Mouse (Mus musculus) left cerebral cortex, adult 18-20 months (tissue): ENCODE results near the gene Ldlrad3. TPM values are rescaled to one million over a fixed set of nuclear protein-coding genes. Genes with fewer than 3 reads are reported as not detected.

Experiments
- DNase-seq, 2 experiments: peaks; one replicate each; pipeline ENCODE4 v3.0.0; 2021 to 2022; ENCODE audit warnings: low spot score in 2 of 2, mixed read lengths in 1 of 2
- total RNA-seq, 2 experiments: library from RNA; stranded (reverse); gene quantifications; 2 replicates each; pipeline ENCODE4 v1.2.3; 2021

Ldlrad3 gene
- total RNA-seq, 2 experiments from 2014 or later: 7.8 to 8.8 TPM

DNA sequence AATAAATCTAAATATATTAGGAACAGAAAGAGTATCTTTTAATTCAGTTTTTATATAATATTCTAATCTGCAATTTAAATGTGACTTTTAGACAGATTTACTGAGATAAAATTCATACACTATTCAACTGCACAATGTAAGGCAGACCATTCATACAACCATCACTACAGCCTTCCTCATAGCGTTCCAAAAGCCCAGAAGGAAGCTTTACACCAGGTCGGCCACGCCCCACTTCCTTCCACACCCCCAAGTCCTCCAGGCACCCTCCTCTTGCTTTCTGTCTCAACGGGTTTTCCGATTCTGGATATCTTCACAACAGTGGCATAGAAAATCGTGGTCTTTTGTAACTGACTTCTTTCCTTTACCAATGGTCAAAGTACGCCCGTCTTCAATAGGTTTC, 39.8 kb downstream of the Ldlrad3 start:
- DNase-seq: no peak

- no peak for DNase-seq
Measured at GRCm38 (mm10) chr2:102145036-102145435, 41.1 kb downstream of the Ldlrad3 start.

DNA sequence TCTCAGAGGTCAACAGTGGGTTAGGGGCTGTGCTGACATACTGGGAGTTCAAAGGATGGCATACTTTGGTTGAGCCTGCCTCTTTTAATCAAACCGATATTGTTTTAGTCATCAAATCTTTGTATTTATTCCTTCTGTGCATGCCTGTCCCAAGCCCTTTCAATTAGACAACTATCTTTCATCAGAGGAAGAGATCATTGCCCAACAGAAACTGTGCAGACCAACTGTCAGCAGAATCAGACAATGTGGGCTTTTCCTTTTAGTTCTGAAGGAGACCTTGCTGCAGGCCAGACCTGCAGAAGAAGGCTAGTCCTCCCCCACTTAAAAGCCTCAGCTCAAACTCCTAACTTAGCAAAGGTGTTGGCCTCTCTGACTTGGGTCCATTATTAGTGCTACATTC, 41.9 kb downstream of the Ldlrad3 start:
- DNase-seq: no peak

DNA sequence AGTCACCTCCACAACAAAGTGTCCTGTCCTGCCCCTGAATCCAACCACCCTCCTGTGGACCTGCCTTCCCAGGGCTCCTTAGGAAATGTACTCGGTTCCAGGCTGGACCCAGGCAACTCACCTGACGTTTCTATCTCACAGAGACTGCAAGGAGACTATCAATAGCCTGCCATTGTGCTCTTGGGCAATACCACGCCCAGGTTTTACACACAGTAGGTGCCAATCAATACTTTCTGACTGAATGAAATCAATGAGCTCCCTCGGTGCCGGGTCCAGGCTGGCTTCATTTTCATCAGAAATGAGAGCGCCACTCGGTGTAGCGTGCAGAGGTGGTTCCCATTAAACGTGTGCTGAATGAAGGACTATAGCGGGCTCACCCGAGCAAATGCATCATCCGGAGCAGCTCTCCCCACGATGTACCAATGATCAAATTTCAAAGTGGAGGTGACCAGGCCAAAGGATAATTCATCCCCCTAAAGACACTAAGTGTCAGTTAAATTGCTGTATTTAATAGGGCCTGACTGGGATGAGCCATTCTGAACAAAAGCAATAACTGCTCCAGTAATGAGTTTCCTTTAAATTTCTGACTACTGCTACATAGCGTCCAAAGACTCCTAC, 43.4 kb downstream of the Ldlrad3 start:
- DNase-seq: no peak

DNA sequence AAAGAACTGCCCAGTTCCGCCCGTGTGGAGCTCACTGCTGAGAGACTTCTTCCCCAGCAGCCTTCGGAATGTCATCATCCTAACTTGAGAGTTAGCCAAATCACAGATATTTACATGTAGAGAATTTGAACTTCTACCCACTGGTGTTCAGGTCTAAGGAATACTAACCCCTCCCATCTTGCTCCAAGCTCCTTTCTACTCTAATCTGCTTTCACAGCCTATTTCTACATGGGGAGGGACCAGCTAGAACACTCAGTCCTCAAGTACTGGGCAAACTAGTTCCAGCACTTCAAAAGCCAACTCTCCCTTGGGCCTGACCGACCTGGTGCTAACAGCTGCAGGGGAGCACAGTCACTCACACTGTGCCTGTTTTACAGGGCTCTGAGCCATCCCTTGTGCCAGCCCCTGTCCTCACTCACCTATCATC, 44.0 kb downstream of the Ldlrad3 start:
- no peak for DNase-seq

GRCm38 (mm10) chr2:102141199-102141598, 45.0 kb downstream of the Ldlrad3 start:
- DNase-seq: no peak

- DNase-seq: no peak
Measured at GRCm38 (mm10) chr2:102137922-102138321, 48.3 kb downstream of the Ldlrad3 start.

DNA sequence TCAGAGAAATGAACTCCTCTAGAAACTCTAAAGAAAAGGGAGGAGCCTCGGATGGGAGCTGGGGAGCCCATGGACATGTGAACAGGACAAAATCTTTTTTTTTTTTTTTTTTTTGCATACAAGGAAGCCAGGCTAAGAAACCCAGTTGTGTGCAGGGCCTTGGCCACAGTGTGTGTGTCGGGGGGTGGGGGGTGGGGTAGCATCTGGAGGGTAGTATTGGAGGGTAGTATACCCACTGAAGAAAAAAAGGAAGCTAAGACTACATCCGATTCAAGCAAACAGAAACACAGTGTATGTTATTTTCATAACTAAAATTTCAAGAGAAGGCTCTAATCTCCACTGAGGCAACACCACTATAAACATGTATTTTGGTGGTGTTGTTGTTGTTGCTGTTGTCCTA, 50.0 kb downstream of the Ldlrad3 start:
- no peak for DNase-seq

DNA sequence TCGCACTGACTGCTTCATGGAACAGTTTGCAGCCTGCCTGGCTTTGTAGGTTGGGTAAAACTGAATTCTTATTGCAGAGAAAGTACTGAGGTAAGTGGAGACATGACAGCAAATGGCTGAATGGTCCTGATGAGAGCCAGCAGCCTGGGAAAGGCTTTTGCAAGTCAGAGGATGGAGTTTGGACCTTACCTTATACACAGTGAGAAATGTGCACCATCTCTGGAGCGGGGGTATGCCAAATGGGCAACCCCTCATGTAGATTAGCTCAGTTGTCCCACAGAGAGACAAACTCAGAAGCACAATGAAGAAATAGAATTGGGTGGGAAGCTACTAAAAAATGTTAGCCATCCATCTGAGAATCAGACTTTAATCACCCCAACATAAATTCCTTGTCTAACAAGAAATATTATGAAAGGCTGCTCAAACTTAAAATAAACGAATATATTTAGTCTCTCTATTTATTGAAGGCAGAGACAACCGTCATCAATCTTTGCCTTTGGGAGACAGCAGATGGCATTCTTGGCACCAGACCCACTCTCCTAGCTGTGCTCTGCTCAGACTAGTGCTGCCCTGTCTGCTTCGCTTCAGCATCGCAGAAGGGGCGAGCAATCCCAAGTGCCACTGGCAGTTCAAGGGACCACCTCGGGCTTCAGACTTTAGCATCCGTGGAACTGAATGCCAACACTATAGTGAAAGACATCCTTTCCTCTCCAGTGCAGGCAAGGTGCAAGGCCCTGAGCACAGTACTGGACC, 51.5 kb downstream of the Ldlrad3 start:
- peak; percentile 84 to 85 for DNase-seq

GRCm38 (mm10) chr2:102132945-102133558, 53.1 kb downstream of the Ldlrad3 start:
- no peak for DNase-seq

DNA sequence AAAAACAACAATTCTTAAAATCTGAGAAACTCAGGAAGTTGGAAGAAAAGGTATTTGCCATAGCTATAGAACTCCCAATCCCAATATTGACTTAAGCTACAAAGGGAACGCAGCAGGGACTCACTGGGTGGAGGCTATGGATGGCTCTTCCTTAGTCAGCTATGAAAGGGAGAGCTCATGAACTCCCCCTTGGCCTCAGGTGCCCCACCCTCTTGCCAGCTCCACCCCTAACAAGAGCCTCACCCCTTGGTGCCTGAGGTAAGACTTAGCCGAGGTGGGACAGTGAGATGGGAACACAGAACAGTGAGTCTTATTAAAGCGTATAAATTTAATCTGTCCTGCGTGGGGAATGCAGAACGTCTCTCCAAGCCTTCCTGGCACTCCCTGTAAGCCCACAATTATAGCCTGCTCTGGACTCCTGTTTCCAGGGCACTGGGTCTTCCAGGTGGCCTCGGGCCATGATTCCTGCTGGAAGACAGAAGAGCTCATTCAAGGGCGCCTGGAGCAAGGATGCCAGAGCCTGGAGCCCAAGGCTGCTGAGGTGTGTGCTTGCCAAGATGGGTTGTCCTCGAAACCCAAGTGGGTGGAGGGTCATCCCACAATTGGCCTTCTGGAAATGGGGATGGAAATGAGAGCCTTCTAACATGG, 55.9 kb downstream of the Ldlrad3 start:
- DNase-seq: peak; percentile 16 to 44

- DNase-seq: no peak
Measured at GRCm38 (mm10) chr2:102129235-102129634, 57.0 kb downstream of the Ldlrad3 start.

DNA sequence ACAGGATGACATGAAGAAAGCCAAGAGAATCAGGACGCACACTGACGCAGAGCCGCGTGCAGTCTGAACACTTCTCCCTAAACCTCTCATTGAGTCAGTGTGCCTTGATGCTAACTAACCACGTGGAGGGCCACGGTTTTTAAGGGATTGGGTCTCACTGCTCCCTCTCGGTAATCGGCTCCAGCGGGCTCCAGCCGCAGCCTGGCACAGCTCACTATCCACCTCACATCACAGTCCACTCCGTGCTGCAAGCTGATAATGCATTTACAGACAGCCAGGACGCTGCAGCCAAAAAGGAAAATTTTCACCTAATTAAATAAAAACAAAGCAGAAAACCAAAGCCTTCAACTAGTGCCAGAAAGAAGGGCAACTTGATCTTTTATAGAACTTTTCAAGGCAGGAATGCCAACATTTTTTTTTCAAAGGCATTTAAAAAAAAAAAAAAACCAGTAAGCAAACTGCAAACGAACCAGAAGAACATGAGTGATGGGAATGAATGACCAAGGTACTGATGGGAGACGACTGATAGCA, 57.6 kb downstream of the Ldlrad3 start:
- DNase-seq: no peak

GRCm38 (mm10) chr2:102127791-102128387, 58.3 kb downstream of the Ldlrad3 start:
- DNase-seq: no peak

- DNase-seq: no peak
Measured at GRCm38 (mm10) chr2:102127221-102127620, 59.0 kb downstream of the Ldlrad3 start.

- DNase-seq: no peak
Measured at GRCm38 (mm10) chr2:102126076-102126475, 60.1 kb downstream of the Ldlrad3 start.

DNA sequence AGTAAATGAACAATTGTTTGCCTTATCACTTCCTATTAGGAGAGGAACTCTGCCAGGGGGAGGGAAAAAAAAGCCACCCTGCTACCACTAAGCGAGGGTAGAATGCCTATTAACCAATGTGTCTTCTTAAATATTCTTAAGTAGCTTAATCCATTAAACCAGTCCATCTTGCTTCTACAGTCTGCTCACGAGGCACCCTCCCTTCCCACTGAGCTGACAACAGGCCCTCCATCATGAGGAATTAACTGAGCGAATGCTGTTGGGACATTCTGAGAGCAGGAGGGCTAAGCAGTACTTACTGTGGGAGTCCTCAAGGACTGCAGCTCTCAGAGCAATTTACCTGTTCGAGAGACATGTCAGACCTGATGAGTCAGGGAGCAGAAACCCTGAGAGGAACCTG, 61.1 kb downstream of the Ldlrad3 start:
- DNase-seq: no peak

DNA sequence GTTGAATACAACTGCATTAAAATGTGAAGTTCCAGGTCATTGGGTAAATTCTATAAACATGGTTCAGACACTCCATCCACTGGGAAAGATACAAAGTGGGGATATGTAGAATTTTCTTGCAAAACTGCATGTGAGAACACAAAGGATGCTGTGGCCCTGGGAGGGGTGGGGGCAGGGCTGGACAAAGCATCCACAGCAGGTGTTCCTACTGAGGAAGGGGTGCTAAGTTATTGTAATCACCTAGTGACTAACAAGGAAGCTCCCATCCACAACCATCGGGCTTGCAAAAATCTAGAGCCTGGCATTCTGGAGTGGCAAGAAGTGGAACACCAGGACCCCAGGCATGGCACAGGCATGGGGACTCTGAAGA, 64.1 kb downstream of the Ldlrad3 start:
- no peak for DNase-seq

GRCm38 (mm10) chr2:102121440-102122145, 64.6 kb downstream of the Ldlrad3 start:
- no peak for DNase-seq

DNA sequence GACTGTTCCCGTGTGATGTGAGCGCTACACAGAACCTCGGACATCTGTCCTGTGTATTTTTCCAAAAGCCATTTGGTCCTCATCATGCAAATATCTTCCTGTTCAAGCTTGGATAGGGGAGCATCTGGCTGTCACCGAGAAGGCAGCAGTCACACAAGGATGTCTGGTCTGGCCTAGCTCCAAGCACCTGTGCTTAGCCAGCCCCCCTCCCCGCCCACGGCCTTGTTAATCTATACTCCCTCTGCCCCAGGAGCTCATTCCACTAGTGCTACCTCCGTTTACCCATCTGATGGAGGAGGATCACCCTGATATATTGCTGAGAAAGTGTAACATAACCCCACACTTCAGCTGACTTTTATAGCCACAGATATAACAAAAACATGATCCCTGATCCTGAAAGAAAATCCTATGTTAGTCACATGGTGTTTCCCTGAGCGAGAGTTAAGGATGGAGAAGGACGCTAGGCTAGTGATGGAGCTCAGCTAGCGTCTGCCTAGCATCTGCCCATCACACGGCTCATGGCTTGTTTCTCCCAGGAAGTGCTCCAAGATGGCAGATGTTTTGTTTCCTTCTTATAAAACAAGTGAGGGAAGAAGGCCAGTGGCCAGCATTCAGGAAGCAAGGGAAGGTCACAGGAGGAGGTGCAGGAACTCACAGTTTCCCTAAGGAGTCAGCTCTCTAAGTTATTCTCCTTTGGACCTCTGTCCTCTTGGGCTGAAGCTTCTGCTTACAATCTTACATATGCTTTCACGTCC, 66.3 kb downstream of the Ldlrad3 start:
- DNase-seq: no peak
